Mouse (Mus musculus): ENCODE results near the gene Klhl18.
A peak's percentile ranks its signal among the peaks of the same experiment; 100 is the strongest.

The Klhl18 gene

GRCm38 (mm10) chr9:110476124-110477091 is at the start of gene Klhl18, which contains the start of gene Kif9:
Klhl18 (minus strand) TSS chr9:110476694.
Kif9 (plus strand) TSS chr9:110476958.
- peak; percentile 96 for DNase-seq

DNA sequence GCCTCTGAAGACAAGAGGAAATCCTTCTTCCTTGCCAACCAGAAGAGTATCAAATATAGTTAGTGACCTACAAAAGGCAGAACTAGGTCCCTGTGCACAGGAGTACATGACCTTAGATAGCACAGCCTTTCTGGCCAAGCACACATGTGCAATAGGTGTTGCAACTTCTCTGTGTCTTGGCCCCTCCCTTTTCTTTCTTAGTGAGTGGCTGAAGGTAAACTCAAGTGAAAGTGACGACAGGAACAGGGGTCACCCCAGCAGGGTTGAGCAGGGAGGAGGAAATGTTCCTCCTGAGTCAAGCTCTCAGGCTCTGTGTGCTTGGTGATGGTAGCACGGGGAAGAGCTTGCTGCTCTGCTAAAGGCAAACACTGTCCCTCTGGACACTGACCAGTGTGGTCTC is 49.2 kb upstream of the Klhl18 start:
- no peak for DNase-seq

- no peak for DNase-seq
Observed at GRCm38 (mm10) chr9:110490913-110491312, 14.4 kb upstream of the Klhl18 start.

GRCm38 (mm10) chr9:110488841-110489240 is 12.3 kb upstream of the Klhl18 start:
- DNase-seq = no peak

DNA sequence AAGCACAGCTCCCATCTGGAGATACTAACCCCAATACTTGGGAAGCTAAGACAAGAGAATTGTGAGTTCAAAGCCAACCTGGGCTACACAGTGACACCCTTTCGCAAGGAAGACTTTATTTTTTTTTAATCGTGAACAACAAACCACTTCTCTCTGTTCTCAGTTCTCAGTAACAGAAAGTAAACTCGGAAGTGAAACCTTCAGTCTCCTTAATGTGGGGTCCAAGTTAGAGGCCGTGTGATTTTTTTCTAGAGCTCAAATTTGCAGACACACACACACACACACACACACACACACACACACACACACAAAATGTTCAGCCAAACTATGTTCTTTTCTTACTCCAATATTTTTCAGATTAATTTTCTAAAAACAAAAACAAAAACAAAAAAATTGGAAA is 2.1 kb upstream of the Klhl18 start:
- DNase-seq = no peak

DNA sequence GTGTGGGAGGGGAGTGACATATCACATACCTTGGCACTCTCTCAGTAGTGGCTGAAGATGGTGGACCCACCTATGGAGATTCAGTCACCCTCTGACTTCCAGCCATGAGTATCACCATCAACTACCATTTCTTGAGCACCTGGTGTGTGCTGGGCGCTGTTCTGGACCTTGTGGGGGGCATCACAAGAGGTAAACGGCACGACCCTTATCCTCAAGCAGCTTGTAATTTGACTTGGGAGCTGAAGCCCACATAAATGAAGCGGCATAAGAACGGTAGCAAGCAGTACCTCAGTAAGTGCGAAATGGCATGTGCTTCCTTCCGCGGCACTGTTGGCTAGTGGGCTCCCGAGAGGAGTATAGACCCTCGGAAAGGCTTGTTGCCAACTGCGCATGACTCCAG is 1.5 kb upstream of the Klhl18 start:
- DNase-seq = no peak

GRCm38 (mm10) chr9:110466179-110466578 is 10.3 kb downstream of the Klhl18 start:
- no peak for DNase-seq

DNA sequence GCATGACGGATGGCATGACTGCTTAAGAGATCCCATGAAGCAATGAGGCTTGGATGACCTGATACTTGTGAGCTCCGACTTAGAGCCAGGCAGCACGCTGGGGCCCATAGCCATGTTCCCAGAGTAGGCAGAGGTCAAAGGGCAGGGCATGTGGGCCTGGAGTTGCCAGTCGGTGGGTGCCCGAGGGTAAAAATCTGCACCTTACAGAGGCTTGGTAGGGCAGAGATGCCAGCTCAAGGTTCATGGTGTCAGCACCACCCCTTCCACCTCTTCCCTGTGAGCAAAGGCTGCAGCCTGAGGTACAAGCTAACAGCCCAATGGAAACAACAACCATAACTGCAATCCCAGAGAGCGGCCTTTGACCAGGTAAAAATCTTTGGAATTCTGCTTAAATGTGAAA is 11.2 kb downstream of the Klhl18 start:
- no peak for DNase-seq

GRCm38 (mm10) chr9:110463983-110464591 is 12.4 kb downstream of the Klhl18 start:
- no peak for DNase-seq

DNA sequence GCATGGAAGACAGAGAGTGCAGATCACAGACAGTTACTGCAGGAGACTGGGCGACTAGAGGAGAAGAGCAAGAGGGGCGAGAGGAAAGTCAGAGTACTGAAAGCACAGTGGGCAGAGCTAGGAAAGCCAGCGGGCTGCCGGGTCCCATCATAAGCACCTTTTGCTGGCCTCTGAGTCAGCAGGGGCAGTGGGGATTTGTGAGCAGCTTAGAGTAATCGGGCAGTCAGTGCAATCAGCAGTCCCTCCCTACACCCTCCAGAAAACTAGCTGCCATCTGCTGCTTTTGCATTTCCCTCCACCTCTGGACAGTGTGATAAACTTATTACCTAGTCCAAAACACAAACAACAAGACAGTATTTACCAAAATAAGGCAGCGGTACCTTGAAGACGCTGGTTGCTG is 14.2 kb downstream of the Klhl18 start:
- no peak for DNase-seq

GRCm38 (mm10) chr9:110460884-110461815 is 15.3 kb downstream of the Klhl18 start:
- DNase-seq = no peak

DNA sequence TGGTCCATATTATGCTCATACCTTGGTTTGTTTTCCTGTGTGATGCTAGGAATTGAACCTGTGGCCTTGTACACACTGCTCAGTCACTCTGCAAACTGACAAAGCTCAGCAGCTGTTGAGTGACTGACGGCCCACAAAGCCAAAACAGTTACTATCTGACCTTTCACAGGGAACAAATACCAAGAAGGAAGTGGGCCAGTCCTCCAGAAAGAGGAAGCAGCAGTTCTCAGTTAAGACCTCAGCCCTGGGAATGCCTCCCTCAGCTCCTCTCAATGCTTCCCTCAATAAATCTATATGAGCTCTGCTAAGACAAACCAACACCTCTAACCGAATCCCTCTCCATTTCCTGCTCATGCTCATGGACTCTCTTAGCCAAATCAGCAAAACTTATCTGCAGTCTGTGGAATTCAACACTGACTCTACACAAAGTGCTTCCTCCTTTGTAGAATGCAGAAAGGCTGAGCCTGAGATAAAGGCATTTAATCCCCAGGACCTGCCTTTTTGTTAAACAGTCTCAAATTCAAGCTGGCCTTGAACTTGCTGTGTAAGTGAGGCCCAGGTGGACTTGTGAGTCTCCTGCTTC is 17.3 kb downstream of the Klhl18 start:
- no peak for DNase-seq

- no peak for DNase-seq
Observed at GRCm38 (mm10) chr9:110457926-110458325, 18.6 kb downstream of the Klhl18 start.

- no peak for DNase-seq
Observed at GRCm38 (mm10) chr9:110452523-110452922, 24.0 kb downstream of the Klhl18 start.

- DNase-seq = peak; percentile 62
Observed at GRCm38 (mm10) chr9:110448857-110449617, 27.5 kb downstream of the Klhl18 start.

DNA sequence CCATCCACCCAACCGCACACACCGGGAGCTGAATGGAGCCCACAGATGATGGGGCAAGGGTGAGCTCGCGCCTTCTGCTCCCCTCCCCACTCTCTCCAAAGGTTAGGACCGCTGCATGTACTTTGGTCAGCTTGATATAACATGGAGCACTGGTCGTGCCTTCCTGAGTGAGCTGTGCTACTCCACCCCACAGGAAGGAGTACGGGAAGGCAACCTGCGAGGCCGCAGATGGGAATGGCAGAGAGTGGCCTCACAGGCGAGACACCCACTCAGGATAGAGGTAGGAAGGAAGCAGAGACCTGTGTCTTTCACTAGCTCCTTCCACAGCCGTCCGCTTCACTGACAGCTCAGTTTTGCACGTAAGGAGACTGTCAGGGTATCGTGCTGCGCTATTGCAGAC is 28.1 kb downstream of the Klhl18 start:
- no peak for DNase-seq

- no peak for DNase-seq
Observed at GRCm38 (mm10) chr9:110440559-110440958, 35.9 kb downstream of the Klhl18 start.

- DNase-seq = no peak
Observed at GRCm38 (mm10) chr9:110440049-110440448, 36.4 kb downstream of the Klhl18 start.

DNA sequence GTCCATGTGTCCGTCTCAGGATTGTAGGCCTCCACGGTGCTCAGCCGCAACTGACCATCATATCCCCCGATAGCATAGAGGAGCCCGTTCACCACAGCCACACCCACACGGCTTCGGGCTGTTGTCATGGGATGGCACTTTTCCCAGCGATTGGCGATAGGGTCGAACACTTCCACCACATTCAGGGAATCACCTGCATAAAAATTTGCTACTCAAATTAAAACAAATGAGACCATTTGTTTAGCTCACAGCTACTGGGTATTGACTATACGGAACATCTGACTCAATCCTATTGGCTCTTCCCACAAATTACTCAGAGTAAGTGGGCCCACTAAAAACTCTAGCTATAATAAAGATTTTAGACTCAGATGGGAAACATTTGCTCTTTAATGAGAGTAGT is 40.5 kb downstream of the Klhl18 start:
- no peak for DNase-seq

GRCm38 (mm10) chr9:110433045-110433444 is 43.4 kb downstream of the Klhl18 start:
- no peak for DNase-seq

- no peak for DNase-seq
Observed at GRCm38 (mm10) chr9:110431241-110431640, 45.3 kb downstream of the Klhl18 start.
